Mouse (Mus musculus) brain, embryonic 18.5 days (tissue): Measurements from ENCODE around the gene Etv2.

Experiments used
- DNase-seq: peaks from one replicate; pipeline ENCODE4 v3.0.0-alpha.2; 2012; ENCODE audit warnings: low read depth, low spot score

The Etv2 gene

DNA sequence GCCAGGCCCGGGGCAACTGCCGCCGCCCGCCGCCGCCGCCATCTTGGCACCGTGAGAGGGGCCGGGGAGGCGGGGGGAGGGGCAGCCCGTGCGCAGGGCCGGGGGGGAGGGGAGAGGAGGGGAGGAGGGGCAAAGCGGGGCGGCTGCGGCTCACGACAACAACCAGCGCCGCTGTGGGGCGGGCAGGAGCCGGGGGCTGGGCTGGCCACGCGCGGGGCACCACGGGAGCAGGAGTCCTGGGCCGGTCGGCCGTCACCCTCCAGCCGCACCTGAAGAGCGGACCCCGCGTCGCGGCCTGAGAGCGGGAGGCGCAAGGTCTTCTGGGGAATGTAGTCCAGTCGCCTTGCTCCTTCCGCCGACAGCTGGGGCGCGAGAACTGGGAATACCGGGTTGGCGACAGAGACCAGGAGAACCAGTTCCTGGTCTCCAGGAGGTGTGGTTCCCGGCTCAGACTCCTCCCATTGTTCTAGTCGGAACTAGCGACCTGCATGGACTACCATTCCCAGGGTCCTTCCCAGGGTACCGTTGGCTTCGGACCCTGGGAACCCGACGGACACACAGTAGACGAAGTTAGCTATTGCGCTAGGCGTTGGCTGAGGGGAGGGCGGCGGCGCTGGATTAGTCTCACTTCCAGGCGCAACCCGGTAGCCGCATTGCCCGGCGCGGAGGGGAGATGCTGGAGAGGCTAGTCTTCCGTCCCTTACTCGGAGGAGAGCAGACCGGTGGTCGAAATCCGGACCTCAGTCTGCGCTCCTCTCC lies 46.8 kb downstream of the Etv2 start, which contains the start of gene Kmt2b:
Gene Kmt2b, minus strand, starts transcription at position 51 of the 759 bp plus-strand sequence.
- peak; percentile 93 for DNase-seq

DNA sequence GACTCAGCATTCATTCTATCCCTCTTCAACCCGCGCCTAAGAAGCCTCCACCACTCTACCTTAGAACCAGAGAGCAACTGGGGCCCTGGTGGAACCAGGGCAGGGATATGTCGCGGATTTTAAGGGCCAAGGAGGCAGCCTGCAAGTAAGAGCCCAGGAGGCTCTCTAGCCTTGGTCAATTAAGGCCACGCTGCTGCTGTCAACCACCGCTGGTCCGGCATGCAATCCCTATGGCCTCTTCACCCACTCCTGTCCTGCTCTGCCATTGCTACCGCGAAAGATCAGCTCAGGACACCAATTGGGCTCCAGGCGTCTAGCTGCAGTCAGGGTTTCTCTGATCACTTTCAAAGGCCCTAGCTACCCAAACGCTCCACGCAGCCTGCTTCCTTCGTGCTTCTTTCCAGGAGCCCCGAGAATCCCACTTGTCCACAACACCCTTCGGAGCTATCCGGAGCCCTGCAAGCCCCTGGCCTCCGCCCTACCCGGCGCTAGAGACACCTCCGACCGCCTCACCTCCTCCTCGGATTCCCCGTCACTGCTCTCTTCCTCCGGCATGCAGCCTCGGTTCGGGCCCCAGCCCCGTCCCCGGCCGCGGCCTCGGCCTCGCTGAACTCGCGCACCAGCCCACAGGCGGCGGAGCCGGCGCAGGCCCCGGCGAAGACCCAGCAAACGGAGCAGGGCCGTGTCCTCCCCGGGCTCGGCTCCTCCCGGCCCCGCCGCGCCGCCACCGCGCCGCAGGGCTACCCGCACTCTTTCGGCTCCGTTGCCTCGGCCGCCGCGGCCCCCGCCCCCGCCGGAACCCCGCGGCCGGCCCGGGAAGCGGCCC lies 47.6 kb downstream of the Etv2 start:
- no peak for DNase-seq

DNA sequence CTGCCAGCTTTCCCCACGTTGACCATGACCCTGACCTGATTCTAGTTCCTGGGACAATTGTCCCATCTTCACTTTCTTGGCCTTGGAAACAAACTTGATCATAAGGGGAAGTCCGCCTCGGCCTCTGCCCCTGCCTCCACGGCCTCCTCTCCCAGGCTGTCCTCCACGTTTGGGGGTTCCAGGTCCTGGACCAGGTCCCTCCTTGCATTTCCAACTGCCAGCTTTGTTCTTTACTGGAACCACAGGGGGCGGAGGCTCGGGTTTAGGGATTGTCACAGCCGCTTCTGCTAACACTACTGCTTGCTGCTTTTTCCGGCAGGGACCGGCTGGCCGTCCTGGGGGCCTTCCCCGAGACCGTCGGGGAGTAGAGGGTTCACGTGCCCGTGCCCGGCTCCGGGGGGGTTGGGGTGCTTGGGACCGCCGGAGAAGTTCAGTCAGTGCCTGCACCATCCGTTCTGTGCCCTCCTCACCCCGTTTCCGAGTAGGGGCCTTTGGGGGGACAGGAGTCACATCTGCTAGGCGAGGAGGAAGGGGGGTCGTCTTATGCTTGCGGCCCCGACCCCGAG lies 49.1 kb downstream of the Etv2 start:
- no peak for DNase-seq

DNA sequence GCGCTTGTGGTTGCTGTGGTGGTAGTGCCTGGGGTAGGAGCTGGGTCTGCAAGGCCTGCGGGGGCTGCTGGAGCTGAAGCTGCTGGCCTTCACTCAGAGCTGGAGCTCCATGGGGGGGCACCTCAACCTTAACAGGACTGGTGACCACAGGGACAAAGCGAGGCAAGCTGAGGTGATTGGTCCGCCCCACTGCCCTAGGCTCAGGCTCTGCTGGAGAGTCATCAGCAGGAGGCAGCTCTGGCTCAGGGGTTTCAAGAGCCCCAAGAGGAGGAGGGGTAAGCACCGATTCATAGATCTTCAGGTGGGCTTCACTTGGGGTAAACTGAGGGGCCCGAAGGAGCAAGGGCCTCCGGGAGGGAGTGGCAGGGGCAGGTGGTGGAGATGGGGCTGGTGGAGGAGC lies 50.5 kb downstream of the Etv2 start:
- DNase-seq: no peak

DNA sequence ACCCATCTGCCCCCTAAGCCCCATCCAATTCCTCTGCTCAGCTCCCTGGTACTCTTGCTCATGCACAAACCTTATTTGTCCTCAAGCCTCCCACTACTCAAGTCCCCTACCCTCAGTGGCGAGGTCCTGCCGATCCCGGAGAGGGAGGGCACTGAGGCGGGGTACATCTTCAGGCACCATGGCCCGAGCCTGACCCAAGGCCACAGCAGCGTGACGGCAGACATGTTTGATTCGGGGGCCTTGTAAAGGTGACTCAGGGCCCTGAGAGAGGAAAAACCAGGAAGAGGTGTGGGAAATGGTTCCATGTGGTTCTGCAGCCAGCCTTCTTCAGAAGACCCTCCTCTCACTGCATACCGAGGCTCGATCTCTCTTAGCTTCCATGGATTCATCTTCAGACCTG lies 51.3 kb downstream of the Etv2 start:
- DNase-seq: no peak
